Mouse (Mus musculus) heart, adult 18-20 months (tissue): ENCODE results near the gene Nxnl2. TPM values are rescaled to one million over a fixed set of nuclear protein-coding genes. Genes with fewer than 3 reads are reported as not detected.

Experiments
- microRNA-seq, 2 experiments: library from miRNA; unstranded; fragments of <30 nt; microRNA quantifications; one replicate each; pipeline ENCODE4 v1.2.0; 2022
- total RNA-seq, 2 experiments: library from RNA; stranded (reverse); gene quantifications; 2 replicates each; pipeline ENCODE4 v1.2.3; 2021

Gene Nxnl2
- total RNA-seq, 2 experiments from 2014 or later, result 0.62 to 1.3 TPM

Small RNAs within 50 kb of the gene (microRNA-seq; reads per million reads assigned to microRNA genes)
- 0 reads per million in 2 experiments for gene Gm44341

Other genes starting within 250 kb of the Nxnl2 start
- 10 to 100 TPM; 32.9 to 38.2 TPM for gene Spin1, start 70.1 kb upstream of the Nxnl2 start, total RNA-seq
- gene S1pr3, start 237.6 kb downstream of the Nxnl2 start, total RNA-seq, result 10 to 100 TPM; 11.5 to 12.7 TPM